Mouse (Mus musculus) intestine, embryonic 15.5 days (tissue): ENCODE measurements around the gene Epb41. TPM values are rescaled to one million over a fixed set of nuclear protein-coding genes. Genes with fewer than 3 reads are reported as not detected.

Source experiments
- ATAC-seq: fragments of 200-750 bp; cut with Nextera tagmentation; 2 replicates; pipeline ENCODE4 v1.8.0; 2017; ENCODE audit warnings: moderate TSS enrichment, moderate library complexity
- H3K27ac ChIP-seq: fragments of 300-500 bp; sonication (generic); 2 replicates; pipeline ENCODE4 v1.5.1; 2015; ENCODE audit warnings: mild to moderate bottlenecking, inconsistent platforms
- H3K27me3 ChIP-seq: fragments of 300-500 bp; sonication (generic); replicated peaks from 2 replicates; pipeline ENCODE4 v1.6.1; 2015; ENCODE audit warnings: inconsistent platforms
- H3K36me3 ChIP-seq: fragments of 300-500 bp; sonication (generic); 2 replicates; pipeline ENCODE4 v1.6.1; 2015; ENCODE audit warnings: inconsistent platforms
- H3K4me1 ChIP-seq: fragments of 300-500 bp; sonication (generic); replicated peaks from 2 replicates; pipeline ENCODE4 v1.6.1; 2015; ENCODE audit warnings: inconsistent platforms
- H3K4me2 ChIP-seq: fragments of 300-500 bp; sonication (generic); replicated peaks from 2 replicates; pipeline ENCODE4 v1.6.1; 2015; ENCODE audit warnings: mild to moderate bottlenecking, inconsistent platforms
- H3K4me3 ChIP-seq: fragments of 300-500 bp; sonication (generic); replicated peaks from 2 replicates; pipeline ENCODE4 v1.5.1; 2015; ENCODE audit warnings: inconsistent platforms
- H3K9ac ChIP-seq: fragments of 300-500 bp; sonication (generic); 2 replicates; pipeline ENCODE4 v1.6.1; 2015; ENCODE audit warnings: inconsistent platforms
- H3K9me3 ChIP-seq: fragments of 300-500 bp; sonication (generic); 2 replicates; pipeline ENCODE4 v1.6.1; 2016; ENCODE audit warnings: inconsistent platforms
- WGBS: fragments of 180-500 bp; shearing (Covaris S2); methylation state at CpG from one replicate; pipeline ENCODE4 v1.1.7; 2015; 5-methylcytosine and 5-hydroxymethylcytosine counted together
- polyA plus RNA-seq: library from polyadenylated mRNA; unstranded; fragments of >200 nt; fragmentation: Nextera tagmentation; extraction: Ambion mirVana; gene quantifications from 2 replicates; pipeline ENCODE4 v1.2.1, GENCODE M21; 2015

Gene Epb41
- polyA plus RNA-seq, 1 experiment from 2014 or later: 54.2 TPM

DNA sequence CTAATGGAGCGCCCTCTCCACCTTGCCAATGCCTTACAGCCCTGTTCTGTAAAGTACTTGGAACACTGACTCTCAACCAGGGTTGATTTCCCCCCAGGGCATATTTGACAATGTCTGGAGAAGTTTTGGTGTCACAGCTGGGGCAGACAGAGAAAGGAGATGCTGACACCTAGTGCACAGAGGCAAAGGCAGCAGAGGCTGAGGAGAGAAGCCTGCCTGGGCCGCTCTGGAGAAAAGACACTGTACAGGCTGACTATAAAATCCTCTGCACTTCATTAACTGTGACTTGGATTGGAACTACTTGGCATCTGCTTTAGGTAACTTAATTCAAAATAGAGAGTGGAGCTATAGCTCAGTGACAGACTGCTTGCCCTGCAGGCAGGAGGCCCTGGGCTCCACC lies 106.2 kb downstream of the Epb41 start:
- H3K9ac ChIP-seq: no peak overlapping the region
- ATAC-seq: no peak
- H3K4me2 ChIP-seq: no peak overlapping the region
- no peak overlapping the region for H3K4me3 ChIP-seq
- H3K27me3 ChIP-seq: no peaks in the 10 kb centered on the region
- 83% methylated on average over 2 of the region's 2 CpGs for whole genome bisulfite sequencing
- no peaks in the 10 kb centered on the region for H3K9me3 ChIP-seq
- peaks cover 6% of the 10 kb centered on the region for H3K36me3 ChIP-seq
- no peaks in the 10 kb centered on the region for H3K4me1 ChIP-seq
- no peak overlapping the region for H3K27ac ChIP-seq

DNA sequence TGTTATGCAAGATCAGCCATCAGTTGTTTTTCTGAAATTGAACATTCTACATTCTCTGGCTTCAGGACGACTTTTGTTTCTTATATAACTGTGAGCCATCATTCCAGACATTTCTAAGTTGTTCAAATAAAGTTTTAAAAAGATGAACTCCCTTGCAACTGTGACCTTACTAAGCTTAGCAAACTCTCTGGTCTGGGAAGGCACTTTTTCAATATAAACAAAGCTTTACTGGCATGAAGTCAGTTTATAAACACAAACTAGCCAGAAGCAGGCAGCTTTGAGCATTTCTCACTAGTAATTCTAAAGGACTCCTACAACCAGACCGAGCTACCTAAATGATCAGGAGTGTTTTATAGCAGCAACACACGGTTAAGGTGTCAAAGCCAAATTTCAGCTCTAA lies 118.0 kb downstream of the Epb41 start:
- Histone ChIP-seq H3K4me1 (no peaks in the 10 kb centered on the region), H3K4me2 (no peak overlapping the region), H3K4me3 (no peak overlapping the region), H3K9ac (no peak overlapping the region), H3K36me3 (no peaks in the 10 kb centered on the region), H3K9me3 (no peaks in the 10 kb centered on the region), H3K27ac (no peak overlapping the region), H3K27me3 (no peaks in the 10 kb centered on the region)
- no peak for ATAC-seq
- 33% methylated on average over 3 of the region's 3 CpGs for WGBS

DNA sequence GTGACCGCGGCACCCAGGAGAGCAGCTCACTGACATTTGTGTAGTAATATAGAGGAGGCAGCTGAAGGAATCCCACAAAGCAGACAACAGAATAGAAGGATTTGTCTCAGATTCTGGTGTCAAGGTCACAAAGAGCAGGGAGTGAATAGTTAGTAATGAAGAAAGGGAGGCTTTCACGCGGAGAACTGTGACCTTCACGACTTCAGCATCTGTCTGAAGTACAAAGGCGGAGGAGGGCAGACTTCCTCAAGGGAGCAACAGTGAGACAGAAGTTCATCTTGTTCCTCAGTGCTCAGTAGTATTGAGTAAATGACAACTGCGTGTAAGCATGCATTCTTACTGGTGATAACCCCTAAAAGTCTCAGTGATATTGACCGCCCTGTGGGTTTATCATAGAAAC lies 124.5 kb downstream of the Epb41 start:
- Histone ChIP-seq H3K27me3 (no peaks in the 10 kb centered on the region), H3K27ac (no peak overlapping the region), H3K4me2 (no peak overlapping the region), H3K9ac (no peak overlapping the region), H3K9me3 (no peaks in the 10 kb centered on the region), H3K4me1 (no peaks in the 10 kb centered on the region), H3K4me3 (no peak overlapping the region), H3K36me3 (no peaks in the 10 kb centered on the region)
- WGBS: 76% methylated on average over 8 of the region's 8 CpGs
- no peak for ATAC-seq

DNA sequence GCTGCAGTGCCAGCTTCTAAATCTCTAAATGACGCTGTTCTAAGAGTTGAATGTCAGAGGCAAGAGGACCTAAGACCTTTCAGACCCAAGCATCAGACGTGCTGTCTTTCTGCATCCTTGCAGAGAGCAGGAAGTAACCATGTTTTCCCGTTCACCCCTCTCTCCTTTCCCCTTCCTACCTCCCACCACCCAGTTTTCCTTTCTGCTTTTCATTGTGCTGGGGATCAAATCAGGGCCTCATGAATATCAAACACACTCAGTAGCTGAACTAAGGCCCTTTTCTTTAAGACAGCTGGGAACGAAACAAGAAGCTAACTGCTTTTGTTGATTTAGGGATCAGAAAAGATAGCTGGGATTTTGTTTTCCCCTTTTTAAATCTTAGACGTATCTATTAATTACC lies 125.2 kb downstream of the Epb41 start:
- H3K36me3 ChIP-seq: no peaks in the 10 kb centered on the region
- ATAC-seq: no peak

DNA sequence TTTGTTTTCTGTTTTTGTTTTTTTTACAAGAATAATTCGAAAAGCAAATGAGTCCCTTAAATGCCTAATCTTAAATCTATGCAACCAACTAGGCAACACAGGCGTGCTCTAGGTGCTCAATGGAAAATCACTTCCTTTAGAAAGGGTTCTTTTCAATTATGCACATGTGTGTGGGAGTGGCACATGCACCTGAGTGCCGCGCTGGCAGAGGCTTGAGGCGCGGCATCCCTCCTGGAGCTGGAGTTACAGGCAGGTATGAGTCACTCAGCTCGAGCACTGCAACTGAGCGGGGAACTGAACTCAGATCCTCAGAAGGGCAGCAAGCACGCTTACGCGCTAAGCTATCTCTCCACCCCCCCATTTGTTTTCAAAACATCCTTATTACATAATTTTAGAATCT lies 127.3 kb downstream of the Epb41 start:
- H3K27me3 ChIP-seq: no peaks in the 10 kb centered on the region
- no peak overlapping the region for H3K4me3 ChIP-seq
- H3K4me2 ChIP-seq: no peak overlapping the region
- ATAC-seq: peak; percentile 66
- no peak overlapping the region for H3K9ac ChIP-seq
- H3K4me1 ChIP-seq: no peaks in the 10 kb centered on the region
- WGBS: 74% methylated on average over 11 of the region's 11 CpGs
- no peaks in the 10 kb centered on the region for H3K9me3 ChIP-seq
- no peak overlapping the region for H3K27ac ChIP-seq
- H3K36me3 ChIP-seq: no peaks in the 10 kb centered on the region

More for the DNA sequence above, 125.2 kb downstream of the Epb41 start:
- WGBS: 42% methylated on average over 5 of the region's 5 CpGs
- no peaks in the 10 kb centered on the region for H3K27me3 ChIP-seq
- no peaks in the 10 kb centered on the region for H3K4me1 ChIP-seq
- H3K27ac ChIP-seq: no peak overlapping the region
- H3K4me2 ChIP-seq: no peak overlapping the region
- no peak overlapping the region for H3K9ac ChIP-seq
- H3K9me3 ChIP-seq: no peaks in the 10 kb centered on the region
- H3K4me3 ChIP-seq: no peak overlapping the region

DNA sequence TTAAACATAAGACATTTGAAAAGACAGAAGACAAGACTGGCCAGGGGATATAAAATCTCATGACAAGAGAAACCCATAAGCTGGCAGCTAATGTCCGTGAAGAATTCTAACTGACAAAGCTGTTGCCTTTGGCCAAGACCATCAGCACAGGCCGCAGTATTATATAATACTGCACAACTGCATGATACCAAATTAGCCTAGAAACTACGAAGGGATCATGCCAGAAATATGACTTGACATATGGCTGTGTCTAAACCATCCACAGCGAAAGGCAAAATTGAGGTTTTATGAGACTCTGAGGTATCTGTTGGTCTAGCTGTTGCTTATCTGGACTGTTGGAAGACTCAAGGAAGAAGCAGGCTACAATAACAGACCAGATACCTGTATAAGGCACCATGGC lies 134.3 kb downstream of the Epb41 start:
- no peak overlapping the region for H3K9ac ChIP-seq
- no peak overlapping the region for H3K4me2 ChIP-seq
- no peaks in the 10 kb centered on the region for H3K4me1 ChIP-seq
- WGBS: 95% methylated on average over 4 of the region's 4 CpGs
- no peak overlapping the region for H3K27ac ChIP-seq
- ATAC-seq: no peak
- no peaks in the 10 kb centered on the region for H3K27me3 ChIP-seq
- H3K9me3 ChIP-seq: no peaks in the 10 kb centered on the region
- H3K4me3 ChIP-seq: no peak overlapping the region
- no peaks in the 10 kb centered on the region for H3K36me3 ChIP-seq

DNA sequence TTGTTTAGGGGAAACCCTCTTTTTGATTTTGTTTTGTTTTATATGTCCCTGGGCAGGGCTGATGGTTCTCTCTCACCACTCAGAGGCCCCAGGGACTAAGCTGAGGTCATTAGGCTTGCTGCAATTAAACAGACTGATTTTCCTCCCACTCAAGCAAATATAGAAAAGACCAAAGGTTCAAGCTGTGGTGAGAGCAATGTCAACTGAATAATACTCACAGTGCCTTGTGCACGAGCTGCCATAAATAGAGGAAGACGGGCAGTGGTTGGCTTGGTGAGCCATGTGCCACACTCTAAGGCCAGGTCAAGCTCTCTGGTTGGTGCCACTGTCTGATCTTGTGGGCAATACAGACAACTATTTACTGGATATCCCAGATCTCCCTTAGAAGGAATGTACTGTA lies 135.7 kb downstream of the Epb41 start:
- no peaks in the 10 kb centered on the region for H3K27me3 ChIP-seq
- H3K4me1 ChIP-seq: no peaks in the 10 kb centered on the region
- H3K36me3 ChIP-seq: no peaks in the 10 kb centered on the region
- no peak overlapping the region for H3K4me2 ChIP-seq
- no peaks in the 10 kb centered on the region for H3K9me3 ChIP-seq
- 0 out of 2 replicates have a peak overlapping the region, but pooled peaks have one; percentile 27 for H3K27ac ChIP-seq
- H3K4me3 ChIP-seq: no peak overlapping the region
- 51% methylated on average over 2 of the region's 2 CpGs for WGBS
- H3K9ac ChIP-seq: no peak overlapping the region
- peak; percentile 47; the same call in 1 of the 2 replicates for ATAC-seq

DNA sequence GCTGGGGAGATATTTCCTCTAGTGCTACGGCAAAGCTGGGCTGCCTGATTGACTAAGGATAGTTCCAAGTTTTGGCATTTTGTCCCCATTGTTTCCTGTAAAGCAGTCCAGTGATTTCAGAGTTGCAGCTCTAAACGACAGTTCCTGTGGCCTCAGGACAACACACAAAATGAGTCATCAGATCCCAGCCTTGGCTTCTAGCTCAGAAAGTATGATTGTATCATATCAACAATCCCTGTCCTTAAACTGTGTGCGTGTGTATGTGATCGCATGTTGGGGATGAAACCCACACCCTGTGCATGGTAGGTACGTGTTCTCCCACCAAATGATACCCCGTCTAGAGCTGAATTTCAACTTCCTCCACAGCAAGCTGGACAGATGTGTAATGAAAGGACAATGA lies 146.0 kb downstream of the Epb41 start:
- Histone ChIP-seq H3K27ac (no peak overlapping the region), H3K36me3 (peaks cover 12% of the 10 kb centered on the region), H3K27me3 (no peaks in the 10 kb centered on the region), H3K9me3 (no peaks in the 10 kb centered on the region), H3K9ac (no peak overlapping the region), H3K4me2 (no peak overlapping the region), H3K4me1 (peaks cover 3% of the 10 kb centered on the region; the same call in 1 of the 2 replicates), H3K4me3 (no peak overlapping the region)
- WGBS: 87% methylated on average over 6 of the region's 6 CpGs
- no peak for ATAC-seq

DNA sequence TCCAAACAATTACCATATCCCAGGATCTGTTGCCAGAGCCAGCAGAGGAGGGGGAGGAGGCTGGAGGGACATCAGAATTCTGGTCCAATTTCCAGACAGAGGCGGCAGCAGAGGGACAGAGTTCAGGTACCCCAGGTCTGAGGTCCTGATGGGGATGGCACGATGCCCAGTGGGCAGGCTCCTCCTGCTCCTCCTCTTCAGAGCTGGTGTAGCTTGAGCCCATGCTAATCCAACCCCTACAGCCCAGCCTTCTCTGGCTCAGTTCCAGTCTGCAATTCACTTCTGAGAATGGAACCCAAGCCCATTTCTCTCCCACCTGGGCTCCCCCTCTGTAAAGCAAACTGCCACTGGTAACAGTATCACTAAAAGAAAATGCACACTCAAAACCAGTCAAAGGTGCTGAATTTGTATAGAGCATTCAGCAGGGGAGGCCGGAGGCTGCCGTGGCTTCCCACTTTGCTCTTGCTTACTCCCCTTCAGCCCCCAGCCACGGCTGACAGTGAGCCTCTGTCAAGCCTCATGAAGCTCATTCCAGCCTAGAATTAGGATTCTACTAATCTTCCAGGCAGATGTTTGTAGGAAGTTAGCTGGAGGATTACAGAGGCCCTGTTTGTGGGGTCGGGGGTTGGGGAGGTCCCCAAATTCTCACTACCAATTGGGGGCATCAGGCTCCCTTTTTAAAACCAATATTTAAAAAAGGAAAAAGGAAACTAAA lies 150.9 kb downstream of the Epb41 start:
- 0 out of 2 replicates have a peak, but pooled peaks cover 3% of the 10 kb centered on the region for H3K36me3 ChIP-seq
- H3K9me3 ChIP-seq: no peaks in the 10 kb centered on the region
- no peak overlapping the region for H3K27ac ChIP-seq
- H3K4me2 ChIP-seq: no peak overlapping the region
- no peak overlapping the region for H3K4me3 ChIP-seq
- no peak for ATAC-seq
- H3K27me3 ChIP-seq: peaks cover 16% of the 10 kb centered on the region
- WGBS: 57% methylated on average over 6 of the region's 6 CpGs
- no peak overlapping the region for H3K9ac ChIP-seq
- H3K4me1 ChIP-seq: peaks cover 39% of the 10 kb centered on the region

DNA sequence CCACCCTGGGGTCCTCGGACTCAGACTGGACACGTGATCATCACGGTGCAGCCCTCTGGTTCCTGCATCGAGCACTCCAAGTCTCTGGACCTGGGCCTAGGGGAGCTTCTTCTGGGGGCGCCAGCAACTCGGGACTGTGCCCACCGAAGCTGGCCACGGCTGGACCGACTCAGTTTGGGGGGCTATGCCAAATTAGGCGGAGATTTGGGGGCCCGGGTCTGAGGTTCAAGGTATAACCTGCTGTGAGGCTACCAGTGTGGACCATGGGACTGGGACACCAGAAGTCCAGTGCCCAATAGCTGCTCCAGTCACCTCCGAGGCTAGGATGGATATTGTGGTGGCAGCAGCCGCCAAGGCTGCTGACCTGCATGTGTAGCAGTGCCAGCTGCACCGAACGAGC lies 152.7 kb downstream of the Epb41 start:
- no peaks in the 10 kb centered on the region for H3K9me3 ChIP-seq
- ATAC-seq: no peak
- H3K4me3 ChIP-seq: peak overlapping the region; percentile 63
- no peaks in the 10 kb centered on the region for H3K36me3 ChIP-seq
- H3K4me1 ChIP-seq: peaks cover 47% of the 10 kb centered on the region
- no peak overlapping the region for H3K27ac ChIP-seq
- peak overlapping the region; percentile 59 for H3K9ac ChIP-seq
- H3K4me2 ChIP-seq: peak overlapping the region; percentile 96
- WGBS: 63% methylated on average over 15 of the region's 15 CpGs
- peaks cover 17% of the 10 kb centered on the region for H3K27me3 ChIP-seq

DNA sequence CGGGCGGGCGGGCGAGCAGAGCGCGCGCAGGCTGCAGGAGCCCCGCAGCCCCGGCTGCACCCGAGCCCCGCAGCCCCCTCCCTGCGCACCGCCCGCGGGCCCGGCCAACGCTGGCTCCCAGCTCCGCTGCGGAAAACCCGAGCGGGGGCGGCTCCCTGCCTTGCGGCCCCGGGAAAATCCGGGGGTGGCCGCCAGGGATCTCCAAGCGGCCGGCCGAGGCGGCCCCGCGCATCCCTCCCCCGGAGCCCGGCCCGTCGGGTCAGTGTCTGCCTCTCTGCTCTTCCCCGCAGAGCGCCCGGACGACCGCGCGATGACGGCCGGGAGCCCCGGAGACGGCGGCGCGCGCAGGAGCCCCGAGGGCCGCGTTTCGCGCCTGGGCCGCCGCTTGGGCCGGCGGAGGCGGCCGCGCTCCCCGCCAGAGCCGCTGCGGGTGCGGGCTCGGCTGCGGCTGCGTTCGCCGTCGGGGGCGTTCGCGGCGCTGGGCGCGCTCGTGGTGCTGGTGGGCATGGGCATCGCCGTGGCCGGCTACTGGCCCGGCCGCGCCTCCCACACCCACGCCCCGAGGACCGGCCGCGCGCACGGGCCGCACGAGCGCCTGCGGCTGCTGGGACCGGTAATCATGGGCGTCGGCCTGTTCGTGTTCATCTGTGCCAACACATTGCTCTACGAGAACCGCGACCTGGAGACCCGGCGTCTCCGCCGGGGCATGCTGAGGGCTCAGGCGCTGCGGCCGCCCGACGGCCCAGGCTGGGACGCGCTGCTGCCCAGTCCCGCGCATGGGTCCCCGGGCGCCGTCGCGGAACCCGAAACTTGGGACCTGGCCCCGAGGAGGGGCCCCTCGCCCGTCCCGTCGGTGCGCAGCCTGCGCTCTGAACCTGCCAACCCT lies 153.4 kb downstream of the Epb41 start, which contains the start of gene Tmem200b:
TSS of gene Tmem200b (plus strand) at position 311 of the 886 bp plus-strand sequence.
- Histone ChIP-seq H3K4me3 (peak within 1 kb of the TSS; percentile 63), H3K36me3 (no peaks in the 10 kb centered on the region), H3K9ac (peak within 1 kb of the TSS; percentile 59), H3K27me3 (peaks cover 24% of the 10 kb centered on the region), H3K27ac (peak within 1 kb of the TSS; percentile 40), H3K4me1 (peaks cover 47% of the 10 kb centered on the region), H3K9me3 (no peaks in the 10 kb centered on the region), H3K4me2 (peak within 1 kb of the TSS; percentile 96)
- WGBS: 1% methylated on average over 96 of the region's 130 CpGs
- peak; percentile 16 for ATAC-seq

DNA sequence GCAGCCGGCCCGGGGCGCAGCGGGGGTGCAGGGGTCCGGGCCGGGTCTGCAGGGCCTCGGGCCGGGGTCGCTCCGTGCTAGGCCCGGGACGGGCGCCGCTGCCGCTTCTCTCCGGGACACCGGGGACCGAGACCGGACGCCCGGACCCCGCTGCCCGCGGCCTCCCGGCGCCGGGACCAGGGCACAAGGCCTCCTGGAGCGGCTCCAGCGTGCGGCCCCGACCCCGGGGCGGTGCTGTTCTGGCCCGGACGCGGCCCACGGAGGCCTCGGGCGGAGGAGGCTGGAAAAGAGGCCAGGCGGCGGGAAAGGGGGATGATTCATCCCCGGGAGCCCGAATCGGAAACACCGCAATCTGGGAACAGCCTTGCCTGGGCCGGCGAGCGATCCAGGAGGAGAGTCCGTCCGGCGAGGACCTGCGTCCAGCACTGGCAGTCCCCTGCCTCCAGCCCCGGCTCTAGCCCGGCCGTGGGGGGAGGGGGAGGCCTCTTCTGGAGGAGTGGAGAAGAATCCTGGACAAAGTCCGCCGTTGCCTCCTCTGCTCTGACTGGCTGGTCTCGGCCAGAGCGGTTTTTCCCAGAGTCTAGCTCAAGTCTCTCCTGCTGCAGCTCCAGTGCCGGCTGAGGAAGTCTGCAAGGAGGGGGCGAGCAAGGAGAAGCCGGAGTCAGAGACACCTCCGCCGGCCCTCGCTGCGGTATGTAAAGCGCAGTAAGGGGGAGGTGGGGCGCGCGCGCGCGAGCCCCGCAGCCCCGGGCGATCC lies 154.3 kb downstream of the Epb41 start:
- ATAC-seq: peak; percentile 27
- H3K36me3 ChIP-seq: no peaks in the 10 kb centered on the region
- under 1% methylated on average over 69 of the region's 76 CpGs for WGBS
- peak overlapping the region; percentile 96 for H3K4me2 ChIP-seq
- H3K9ac ChIP-seq: peak overlapping the region; percentile 59
- H3K27me3 ChIP-seq: peaks cover 30% of the 10 kb centered on the region
- H3K9me3 ChIP-seq: no peaks in the 10 kb centered on the region
- peak overlapping the region; percentile 29 for H3K27ac ChIP-seq
- peak overlapping the region; percentile 63 for H3K4me3 ChIP-seq
- H3K4me1 ChIP-seq: peaks cover 55% of the 10 kb centered on the region
